Comparison of ENCODE assay signal across 8 mouse cellular contexts in genomic region chr11:69965271-69966005, GRCm38 (mm10). TPM values are rescaled to one million over a fixed set of nuclear protein-coding genes. Genes with fewer than 3 reads are reported as not detected.
DNase-seq lines count a peak whose midpoint lies in the region; ATAC-seq lines count a peak whose summit lies in the region.

No protein-coding gene starts in this region.

- H3K9ac ChIP-seq in heart, embryonic 13.5 days: peak overlapping the region; percentile 77
- H3K9ac ChIP-seq in hindbrain, embryonic 12.5 days: no peak overlapping the region; the same call in 1 of the 2 replicates
- H3K9ac ChIP-seq in liver, embryonic 11.5 days (ENCODE audit: low read depth, low read length): no peak overlapping the region
- H3K9ac ChIP-seq in neural tube, embryonic 12.5 days: no peak overlapping the region

- peak overlapping the region; percentile 56 for H3K4me3 ChIP-seq in heart, embryonic 13.5 days
- peak overlapping the region; percentile 29 for H3K4me3 ChIP-seq in hindbrain, embryonic 12.5 days
- H3K4me3 ChIP-seq in liver, embryonic 11.5 days (ENCODE audit: low read depth, low read length): peak overlapping the region; percentile 44
- peak overlapping the region; percentile 11 for H3K4me3 ChIP-seq in neural tube, embryonic 12.5 days

- DNase-seq in heart, postnatal 36 days: no peak
- no peak for DNase-seq in liver, embryonic 11.5 days (ENCODE audit: low spot score)
- DNase-seq in frontal cortex, adult 2 months (ENCODE audit: extremely low spot score in 1 of 2, low spot score in 1 of 2): no peak
- DNase-seq in left cerebral cortex, adult 11 months (ENCODE audit: low spot score): no peak
- no peak for DNase-seq in frontal cortex, postnatal 36 days (ENCODE audit: low spot score in 2 of 2)

- H3K4me1 ChIP-seq in heart, embryonic 13.5 days: peaks cover 20% of the 10 kb centered on the region
- H3K4me1 ChIP-seq in hindbrain, embryonic 12.5 days: peaks cover 12% of the 10 kb centered on the region
- H3K4me1 ChIP-seq in liver, embryonic 11.5 days (replicated peaks; ENCODE audit: control insufficient read depth, insufficient read depth, low read length): peaks cover 20% of the 10 kb centered on the region
- H3K4me1 ChIP-seq in neural tube, embryonic 12.5 days: peaks cover 15% of the 10 kb centered on the region

- no peak for ATAC-seq in heart, embryonic 13.5 days (ENCODE audit: extremely low read depth, insufficient number of reproducible peaks, low FRiP score, low TSS enrichment)
- no peak for ATAC-seq in hindbrain, embryonic 12.5 days (ENCODE audit: low FRiP score)
- no peak for ATAC-seq in liver, embryonic 11.5 days (replicated peaks; ENCODE audit: low FRiP score)
- ATAC-seq in neural tube, embryonic 12.5 days (ENCODE audit: low FRiP score, low read depth): no peak

- 3% methylated on average over 49 of the region's 49 CpGs for WGBS in heart, embryonic 13.5 days
- WGBS in hindbrain, embryonic 12.5 days: 3% methylated on average over 49 of the region's 49 CpGs
- WGBS in liver, embryonic 11.5 days: 5% methylated on average over 49 of the region's 49 CpGs
- WGBS in neural tube, embryonic 12.5 days: 2% methylated on average over 49 of the region's 49 CpGs

- H3K4me2 ChIP-seq in heart, embryonic 13.5 days: peak overlapping the region; percentile 82
- peak overlapping the region; percentile 41 for H3K4me2 ChIP-seq in hindbrain, embryonic 12.5 days (replicated peaks)
- H3K4me2 ChIP-seq in liver, embryonic 11.5 days: peak overlapping the region; percentile 81
- peak overlapping the region; percentile 55 for H3K4me2 ChIP-seq in neural tube, embryonic 12.5 days (replicated peaks)

- intact Hi-C loops in heart, postnatal 36 days (cut with DNase I): no loop called here

- no peaks in the 10 kb centered on the region for H3K9me3 ChIP-seq in heart, embryonic 13.5 days
- no peaks in the 10 kb centered on the region for H3K9me3 ChIP-seq in hindbrain, embryonic 12.5 days (replicated peaks)
- no peaks in the 10 kb centered on the region for H3K9me3 ChIP-seq in liver, embryonic 11.5 days (ENCODE audit: control insufficient read depth, low read length)
- no peaks in the 10 kb centered on the region for H3K9me3 ChIP-seq in neural tube, embryonic 12.5 days

- no peak overlapping the region for H3K27ac ChIP-seq in heart, embryonic 13.5 days (replicated peaks)
- H3K27ac ChIP-seq in hindbrain, embryonic 12.5 days: no peak overlapping the region
- H3K27ac ChIP-seq in liver, embryonic 11.5 days (ENCODE audit: low read depth, low read length): no peak overlapping the region
- no peak overlapping the region for H3K27ac ChIP-seq in neural tube, embryonic 12.5 days

- H3K36me3 ChIP-seq in heart, embryonic 13.5 days: peaks cover 27% of the 10 kb centered on the region
- H3K36me3 ChIP-seq in hindbrain, embryonic 12.5 days: peaks cover 25% of the 10 kb centered on the region
- H3K36me3 ChIP-seq in liver, embryonic 11.5 days (ENCODE audit: control insufficient read depth, insufficient read depth, low read length): peaks cover 8% of the 10 kb centered on the region; the same call in 1 of the 2 replicates
- peaks cover 25% of the 10 kb centered on the region for H3K36me3 ChIP-seq in neural tube, embryonic 12.5 days

- H3K27me3 ChIP-seq in heart, embryonic 13.5 days (replicated peaks): peaks cover 79% of the 10 kb centered on the region
- peaks cover 84% of the 10 kb centered on the region for H3K27me3 ChIP-seq in hindbrain, embryonic 12.5 days
- H3K27me3 ChIP-seq in liver, embryonic 11.5 days (replicated peaks; ENCODE audit: control insufficient read depth, insufficient read depth, low read length): peaks cover 66% of the 10 kb centered on the region
- H3K27me3 ChIP-seq in neural tube, embryonic 12.5 days (replicated peaks): peaks cover 71% of the 10 kb centered on the region

RNA-seq across cellular contexts. Expression of gene Cldn7, which starts 0.9 kb away (rescaled TPM):
- polyA plus RNA-seq in heart, embryonic 13.5 days (2015; fragmentation: Nextera tagmentation; extraction: Ambion mirVana): 6.3 and 7.4 TPM in 2 replicates
- total RNA-seq in heart, postnatal 36 days (2021): not detected
- 9.5 and 21.8 TPM in 2 replicates for polyA plus RNA-seq in hindbrain, embryonic 12.5 days (2016; fragmentation: Nextera tagmentation; extraction: Ambion mirVana)
- 4.0 and 5.1 TPM in 2 replicates for polyA plus RNA-seq in liver, embryonic 11.5 days (2014; fragmentation: Nextera tagmentation; extraction: Ambion mirVana)
- polyA plus RNA-seq in neural tube, embryonic 12.5 days (2016; fragmentation: Nextera tagmentation; extraction: Ambion mirVana): 2.1 and 3.2 TPM in 2 replicates
- polyA plus RNA-seq in frontal cortex, adult 2 months (2012; rRNA removed): 0.10 and 0.34 TPM in 2 replicates

RNA-seq across cellular contexts. Expression of gene Ctdnep1, which starts 15.5 kb away (rescaled TPM):
- 21.0 and 21.1 TPM in 2 replicates for polyA plus RNA-seq in heart, embryonic 13.5 days (2015; fragmentation: Nextera tagmentation; extraction: Ambion mirVana)
- 100 to 1,000 TPM; 160 to 169 TPM for total RNA-seq in heart, postnatal 36 days (2021)
- 22.4 and 26.1 TPM in 2 replicates for polyA plus RNA-seq in hindbrain, embryonic 12.5 days (2016; fragmentation: Nextera tagmentation; extraction: Ambion mirVana)
- 20.8 and 24.0 TPM in 2 replicates for polyA plus RNA-seq in liver, embryonic 11.5 days (2014; fragmentation: Nextera tagmentation; extraction: Ambion mirVana)
- 23.0 and 24.3 TPM in 2 replicates for polyA plus RNA-seq in neural tube, embryonic 12.5 days (2016; fragmentation: Nextera tagmentation; extraction: Ambion mirVana)
- polyA plus RNA-seq in frontal cortex, adult 2 months (2012; rRNA removed): 117 and 133 TPM in 2 replicates

RNA-seq across cellular contexts. Expression of gene Elp5, which starts 16.9 kb away (rescaled TPM):
- polyA plus RNA-seq in heart, embryonic 13.5 days (2015; fragmentation: Nextera tagmentation; extraction: Ambion mirVana): 111 and 119 TPM in 2 replicates
- 10 to 100 TPM; 47.0 to 47.4 TPM for total RNA-seq in heart, postnatal 36 days (2021)
- 123 and 127 TPM in 2 replicates for polyA plus RNA-seq in hindbrain, embryonic 12.5 days (2016; fragmentation: Nextera tagmentation; extraction: Ambion mirVana)
- 131 and 146 TPM in 2 replicates for polyA plus RNA-seq in liver, embryonic 11.5 days (2014; fragmentation: Nextera tagmentation; extraction: Ambion mirVana)
- polyA plus RNA-seq in neural tube, embryonic 12.5 days (2016; fragmentation: Nextera tagmentation; extraction: Ambion mirVana): 129 and 131 TPM in 2 replicates
- 118 and 119 TPM in 2 replicates for polyA plus RNA-seq in frontal cortex, adult 2 months (2012; rRNA removed)

RNA-seq across cellular contexts. Expression of gene Slc2a4, which starts 17.4 kb away (rescaled TPM):
- polyA plus RNA-seq in heart, embryonic 13.5 days (2015; fragmentation: Nextera tagmentation; extraction: Ambion mirVana): 25.8 and 30.3 TPM in 2 replicates
- 100 to 1,000 TPM; 385 to 406 TPM for total RNA-seq in heart, postnatal 36 days (2021)
- 9.6 and 12.9 TPM in 2 replicates for polyA plus RNA-seq in hindbrain, embryonic 12.5 days (2016; fragmentation: Nextera tagmentation; extraction: Ambion mirVana)
- polyA plus RNA-seq in liver, embryonic 11.5 days (2014; fragmentation: Nextera tagmentation; extraction: Ambion mirVana): 7.0 and 8.3 TPM in 2 replicates
- polyA plus RNA-seq in neural tube, embryonic 12.5 days (2016; fragmentation: Nextera tagmentation; extraction: Ambion mirVana): 12.3 and 12.4 TPM in 2 replicates
- 1.4 and 2.1 TPM in 2 replicates for polyA plus RNA-seq in frontal cortex, adult 2 months (2012; rRNA removed)

RNA-seq across cellular contexts. Expression of gene Gabarap, which starts 25.5 kb away (rescaled TPM):
- 456 and 466 TPM in 2 replicates for polyA plus RNA-seq in heart, embryonic 13.5 days (2015; fragmentation: Nextera tagmentation; extraction: Ambion mirVana)
- total RNA-seq in heart, postnatal 36 days (2021): 100 to 1,000 TPM; 306 to 329 TPM
- 598 and 607 TPM in 2 replicates for polyA plus RNA-seq in hindbrain, embryonic 12.5 days (2016; fragmentation: Nextera tagmentation; extraction: Ambion mirVana)
- 302 and 311 TPM in 2 replicates for polyA plus RNA-seq in liver, embryonic 11.5 days (2014; fragmentation: Nextera tagmentation; extraction: Ambion mirVana)
- polyA plus RNA-seq in neural tube, embryonic 12.5 days (2016; fragmentation: Nextera tagmentation; extraction: Ambion mirVana): 577 and 592 TPM in 2 replicates
- 291 and 371 TPM in 2 replicates for polyA plus RNA-seq in frontal cortex, adult 2 months (2012; rRNA removed)
